Mouse (Mus musculus): ENCODE data around the gene Rnf40.
A peak's percentile ranks its signal among the peaks of the same experiment; 100 is the strongest.

The Rnf40 gene

DNA sequence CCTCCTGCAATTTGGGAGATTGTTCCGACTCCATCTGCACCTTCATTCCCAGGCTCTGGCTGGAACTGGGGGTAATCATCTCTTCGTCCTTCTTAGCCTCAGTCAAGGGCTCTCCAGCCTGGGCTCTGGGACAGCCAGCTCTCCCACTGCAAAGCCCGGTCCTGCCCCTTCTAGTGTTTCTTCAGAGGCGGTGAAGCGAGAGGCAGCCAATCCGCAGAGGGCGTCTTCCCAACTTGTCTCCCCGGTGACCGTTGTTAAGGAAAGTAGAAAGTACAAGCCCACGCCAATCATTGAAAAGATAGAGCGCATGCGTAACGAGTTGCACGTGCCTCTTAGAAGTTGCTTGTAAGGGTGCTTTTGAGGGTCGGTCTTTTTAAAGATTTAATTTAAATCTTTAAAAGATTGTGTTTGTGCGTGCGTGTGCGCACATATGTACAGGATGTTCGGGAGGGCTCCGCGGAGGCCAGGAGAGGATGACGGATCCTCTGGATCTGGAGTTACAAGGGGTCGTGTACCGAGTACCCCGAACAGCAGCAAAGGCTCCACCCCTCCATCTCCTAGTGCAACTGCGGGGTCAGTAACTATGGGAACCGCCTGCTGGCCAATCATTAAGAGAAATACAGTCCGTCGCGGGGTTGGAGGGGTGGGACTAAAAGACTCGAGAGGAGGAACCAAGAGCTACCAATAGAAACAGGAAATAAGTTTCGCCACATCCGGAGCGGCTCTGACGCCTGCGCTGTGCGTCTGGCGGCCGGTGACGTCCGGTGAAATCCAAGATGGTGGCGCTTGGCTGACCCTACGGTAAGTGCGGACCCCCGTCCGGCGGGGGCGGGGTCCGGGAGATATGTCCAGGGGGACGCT lies at the start of gene Rnf40, which contains the start of gene Ccdc189:
TSS of gene Rnf40 (plus strand) at position 757 of the 861 bp plus-strand sequence.
TSS of gene Ccdc189 (minus strand) at position 585 of the 861 bp plus-strand sequence.
- DNase-seq (ENCODE audit: low spot score in 2 of 2): peak; percentile 77 to 93

GRCm38 (mm10) chr7:127541671-127542070 lies 46.9 kb upstream of the Rnf40 start:
- no peak for DNase-seq (ENCODE audit: low spot score in 2 of 2)

DNA sequence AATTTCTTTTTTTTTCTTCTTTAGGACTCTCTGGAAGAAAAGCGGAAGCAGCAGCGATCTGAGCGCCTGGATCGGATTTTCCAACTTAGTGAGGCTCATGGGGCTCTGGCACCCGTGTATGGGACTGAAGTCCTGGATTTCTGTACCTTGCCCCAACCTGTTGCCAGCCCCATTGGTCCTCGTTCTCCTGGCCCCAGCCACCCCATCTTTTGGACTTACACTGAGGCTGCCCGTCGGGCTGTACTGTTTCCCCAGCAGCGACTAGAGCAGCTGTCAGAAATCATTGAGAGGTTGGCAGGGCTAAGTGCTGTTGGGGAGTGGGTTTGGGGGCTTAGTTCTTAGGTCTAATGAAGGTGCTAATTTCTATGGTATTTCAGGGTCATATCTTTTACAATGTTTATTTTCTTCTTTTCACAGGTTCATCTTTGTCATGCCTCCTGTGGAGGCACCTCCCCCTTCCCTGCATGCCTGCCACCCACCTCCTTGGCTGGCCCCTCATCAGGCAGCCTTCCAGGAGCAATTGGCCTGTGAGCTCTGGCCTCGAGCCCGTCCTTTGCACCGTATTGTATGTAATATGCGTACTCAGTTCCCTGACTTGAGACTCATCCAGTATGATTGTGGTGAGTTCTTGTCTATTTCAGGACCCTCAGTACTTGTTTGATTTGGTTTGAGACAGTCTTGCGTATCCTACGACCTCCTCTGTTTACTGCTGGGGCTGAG lies 39.3 kb upstream of the Rnf40 start:
- no peak for DNase-seq (ENCODE audit: low spot score in 2 of 2)

DNA sequence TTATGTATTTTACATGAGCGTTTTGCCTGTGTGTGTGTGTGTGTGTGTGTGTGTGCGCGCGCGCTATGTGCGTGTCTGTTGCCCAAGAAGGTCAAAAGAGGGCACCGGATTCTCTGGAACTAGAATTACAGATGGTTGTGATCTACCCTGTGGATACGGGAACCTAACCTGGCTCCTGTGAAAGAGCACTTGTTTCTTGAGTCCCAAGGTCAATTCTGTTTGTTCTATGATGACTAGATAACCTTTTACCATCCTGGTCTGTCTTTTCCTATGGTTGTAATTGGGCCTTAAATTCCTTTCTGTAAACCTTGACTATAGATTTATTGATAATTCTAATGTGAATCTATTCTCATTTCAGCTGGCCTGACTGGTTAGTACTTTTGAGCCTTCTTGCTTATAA lies 37.0 kb upstream of the Rnf40 start:
- DNase-seq (ENCODE audit: low spot score in 2 of 2): no peak

GRCm38 (mm10) chr7:127560580-127560979 lies 28.0 kb upstream of the Rnf40 start:
- no peak for DNase-seq (ENCODE audit: low spot score in 2 of 2)

DNA sequence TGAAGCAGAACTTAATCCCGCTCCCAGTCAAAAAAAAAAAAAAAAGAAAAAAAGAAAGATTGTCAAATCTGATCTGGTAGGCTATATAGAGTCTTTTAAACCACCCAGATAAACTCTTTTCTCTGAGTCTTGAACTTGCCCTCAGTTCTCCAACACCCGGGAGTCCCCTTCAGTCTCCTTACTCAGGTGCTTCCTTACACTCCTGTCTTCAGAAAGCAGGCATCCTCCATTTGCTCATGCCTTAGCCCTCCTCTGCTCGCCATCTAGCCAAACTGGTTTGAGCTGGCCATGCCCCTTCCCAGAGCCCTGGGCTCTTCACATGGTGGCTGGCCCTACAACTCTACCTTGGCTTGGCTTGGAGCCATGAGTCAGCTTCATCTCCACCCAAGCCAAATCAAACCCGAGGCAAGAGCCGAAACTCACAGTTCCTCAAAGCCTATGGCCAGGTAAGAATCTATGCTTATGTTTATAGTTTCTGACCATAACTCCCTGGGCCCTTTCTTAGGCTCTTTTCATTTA lies 27.2 kb upstream of the Rnf40 start, which contains the start of gene Tmem265:
TSS of gene Tmem265 (plus strand) at position 51 of the 519 bp plus-strand sequence.
- no peak for DNase-seq (ENCODE audit: low spot score in 2 of 2)

GRCm38 (mm10) chr7:127564381-127565150 lies 24.0 kb upstream of the Rnf40 start:
- DNase-seq (ENCODE audit: low spot score in 2 of 2): no peak

GRCm38 (mm10) chr7:127572895-127573471 lies 15.6 kb upstream of the Rnf40 start, which contains the start of gene Phkg2:
Gene Phkg2 (plus strand): TSS chr7:127573340.
- DNase-seq (ENCODE audit: low spot score in 2 of 2): peak; percentile 60 to 89

DNA sequence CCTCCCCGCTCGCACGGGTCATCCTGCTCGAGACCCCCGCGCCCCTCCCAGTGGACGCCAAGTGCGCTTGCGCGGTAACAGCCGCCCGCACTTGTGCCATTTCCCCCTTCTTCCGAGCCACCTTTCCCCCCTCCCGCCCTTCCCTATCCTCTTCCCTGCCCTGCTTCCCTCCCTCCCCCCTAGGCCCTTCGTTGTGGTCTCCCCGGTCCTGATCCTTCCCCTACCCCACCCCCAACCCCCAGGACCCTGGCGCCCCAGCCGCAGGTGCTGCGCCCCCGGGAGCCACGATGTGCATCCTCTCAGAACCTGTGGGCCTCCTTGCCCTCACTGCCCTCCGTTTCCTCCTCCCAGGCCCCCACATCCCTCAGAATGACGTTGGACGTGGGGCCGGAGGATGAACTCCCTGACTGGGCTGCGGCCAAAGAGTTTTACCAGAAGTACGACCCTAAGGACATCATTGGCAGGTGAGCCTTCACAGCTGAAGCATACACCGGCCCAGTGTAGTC lies 15.0 kb upstream of the Rnf40 start:
- DNase-seq (ENCODE audit: low spot score in 2 of 2): no peak

DNA sequence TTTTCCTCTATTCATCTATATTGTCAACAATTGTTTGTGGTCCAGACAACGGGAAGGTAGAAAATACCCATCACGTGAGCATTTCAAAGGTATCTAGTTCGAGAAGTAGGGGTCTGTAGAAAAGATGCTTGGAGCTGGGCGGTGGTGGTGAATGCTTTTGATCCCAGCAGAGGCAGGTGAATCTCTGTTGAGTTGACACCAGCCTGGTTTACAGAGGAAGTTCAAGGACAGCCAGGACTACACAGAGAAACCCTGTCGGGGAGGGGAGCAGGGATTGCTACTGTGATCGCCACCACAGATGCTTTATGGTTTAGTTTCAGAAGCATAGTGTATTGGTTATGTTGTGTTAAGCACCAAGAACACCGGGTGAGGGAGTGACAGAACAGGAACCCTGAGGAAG lies 14.5 kb upstream of the Rnf40 start:
- no peak for DNase-seq (ENCODE audit: low spot score in 2 of 2)

GRCm38 (mm10) chr7:127583260-127583659 lies 5.3 kb upstream of the Rnf40 start:
- no peak for DNase-seq (ENCODE audit: low spot score in 2 of 2)

GRCm38 (mm10) chr7:127585031-127585430 lies 3.5 kb upstream of the Rnf40 start:
- no peak for DNase-seq (ENCODE audit: low spot score in 2 of 2)

DNA sequence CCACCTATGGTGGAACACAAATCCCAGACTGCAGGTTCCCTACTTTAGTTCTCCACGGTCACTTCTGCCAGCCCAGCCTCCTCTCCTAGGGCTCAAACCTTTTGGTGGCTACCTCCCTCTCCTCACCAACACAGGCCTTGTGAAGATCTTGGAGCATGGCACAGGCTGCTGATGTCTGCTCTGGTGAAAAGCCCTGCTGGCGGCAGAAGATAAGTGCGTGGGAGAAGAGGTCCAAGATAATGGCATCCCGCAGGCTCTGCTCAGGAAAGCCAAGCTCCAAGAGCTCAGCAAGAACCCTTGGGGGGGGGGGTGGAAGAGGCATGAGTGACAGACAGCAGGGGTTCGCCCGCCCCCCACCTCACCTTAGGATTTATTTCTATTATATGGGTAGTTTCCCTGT lies 2.4 kb upstream of the Rnf40 start:
- DNase-seq (ENCODE audit: low spot score in 2 of 2): no peak

- DNase-seq (ENCODE audit: low spot score in 2 of 2): no peak
Observed at GRCm38 (mm10) chr7:127587196-127587595, 1.4 kb upstream of the Rnf40 start.

DNA sequence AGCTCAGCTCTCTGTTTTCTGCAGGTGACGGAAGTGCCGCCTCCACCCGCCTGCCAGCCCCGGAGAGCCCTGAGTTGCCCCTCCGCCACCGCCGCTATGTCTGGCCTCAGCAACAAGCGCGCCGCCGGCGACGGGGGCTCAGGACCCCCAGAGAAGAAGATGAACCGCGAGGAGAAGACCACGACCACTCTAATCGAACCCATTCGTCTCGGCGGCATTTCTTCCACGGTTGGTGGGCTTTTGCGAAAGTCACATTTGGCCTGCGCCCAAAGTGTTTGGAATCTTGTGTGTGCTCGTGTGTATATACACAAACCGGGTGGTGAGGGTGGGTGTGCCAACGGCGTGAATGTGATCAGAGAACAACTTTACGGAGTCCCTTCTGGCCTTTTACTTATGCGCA lies 334 bp downstream of the Rnf40 start:
- DNase-seq (ENCODE audit: low spot score in 2 of 2): no peak

DNA sequence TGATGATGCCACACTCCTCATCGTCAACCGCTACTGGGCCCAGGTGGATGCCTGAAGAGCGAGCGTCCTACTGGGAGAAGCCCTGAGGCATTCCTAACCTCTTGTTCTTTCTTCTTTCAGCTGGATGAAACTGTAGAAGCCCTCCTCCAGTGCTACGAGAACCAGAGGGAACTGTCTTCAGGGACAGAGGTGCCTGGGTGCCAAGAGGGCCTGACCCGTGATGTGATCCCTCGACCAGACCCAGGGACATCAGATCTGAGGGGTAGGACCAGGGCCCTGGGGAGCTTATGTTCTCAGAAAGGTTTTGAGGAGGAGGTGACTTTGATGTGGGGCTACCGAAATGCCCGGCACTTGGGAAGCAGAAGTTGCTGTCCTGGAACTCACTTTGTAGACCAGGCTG lies 1.1 kb downstream of the Rnf40 start:
- DNase-seq (ENCODE audit: low spot score in 2 of 2): no peak

DNA sequence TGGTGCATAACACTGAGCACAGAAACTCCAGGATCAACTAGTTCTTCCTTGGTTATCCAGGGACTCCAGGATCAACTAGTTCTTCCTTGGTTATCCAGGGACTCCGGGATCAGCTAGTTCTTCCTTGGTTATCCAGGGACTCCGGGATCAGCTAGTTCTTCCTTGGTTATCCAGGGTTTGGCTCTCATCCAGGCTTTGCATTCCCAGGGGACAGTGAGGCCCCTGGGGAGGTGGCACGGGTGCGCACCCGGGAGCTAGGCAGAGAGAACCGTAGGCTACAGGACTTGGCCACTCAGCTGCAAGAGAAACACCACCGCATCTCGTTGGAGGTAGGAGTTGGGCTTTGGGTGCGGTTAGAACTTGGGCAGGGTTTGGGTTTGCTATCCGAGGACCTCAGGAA lies 2.5 kb downstream of the Rnf40 start:
- no peak for DNase-seq (ENCODE audit: low spot score in 2 of 2)

DNA sequence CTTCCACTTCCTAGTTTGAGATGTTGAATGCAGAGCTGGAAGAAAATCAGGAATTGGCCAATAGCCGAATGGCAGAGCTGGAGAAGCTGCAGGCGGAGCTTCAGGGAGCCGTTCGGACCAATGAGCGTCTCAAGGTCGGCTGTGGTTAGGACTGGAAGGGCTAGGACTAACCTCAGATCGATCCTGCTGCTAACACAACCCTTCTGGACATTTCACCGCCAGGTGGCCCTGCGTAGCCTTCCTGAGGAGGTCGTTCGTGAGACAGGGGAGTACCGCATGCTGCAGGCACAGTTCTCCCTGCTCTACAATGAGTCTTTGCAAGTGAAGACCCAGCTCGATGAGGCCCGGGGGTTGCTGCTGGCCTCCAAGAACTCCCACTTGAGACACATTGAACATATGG lies 4.0 kb downstream of the Rnf40 start:
- no peak for DNase-seq (ENCODE audit: low spot score in 2 of 2)

GRCm38 (mm10) chr7:127596747-127597146 lies 8.2 kb downstream of the Rnf40 start:
- DNase-seq (ENCODE audit: low spot score in 2 of 2): no peak

GRCm38 (mm10) chr7:127600612-127601011 lies 12.0 kb downstream of the Rnf40 start:
- no peak for DNase-seq (ENCODE audit: low spot score in 2 of 2)

DNA sequence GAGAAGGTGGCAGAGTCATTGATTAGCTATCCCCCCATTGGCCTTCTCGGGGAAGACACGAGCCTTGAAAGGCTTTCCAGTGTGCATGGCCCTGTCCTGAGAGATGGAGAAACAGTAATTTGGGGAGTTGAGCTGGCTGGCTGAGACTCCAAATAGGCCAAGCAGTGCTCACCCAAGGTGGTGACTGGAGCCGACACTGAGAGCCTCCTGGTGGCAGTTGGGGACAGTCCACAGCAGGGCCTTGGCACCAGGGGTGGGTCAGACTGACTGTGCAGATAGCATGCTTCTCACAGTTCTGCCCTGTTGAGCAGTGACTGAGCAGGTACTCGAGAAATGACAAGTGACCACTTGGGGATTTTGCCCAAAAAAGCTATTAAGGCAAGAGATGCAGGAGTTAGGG lies 13.2 kb downstream of the Rnf40 start:
- DNase-seq (ENCODE audit: low spot score in 2 of 2): no peak

Measured in urinary bladder, adult 18-20 months (tissue).